Mouse (Mus musculus) hindbrain, embryonic 11.5 days (tissue): ENCODE results near the gene Dscaml1. TPM values are rescaled to one million over a fixed set of nuclear protein-coding genes. Genes with fewer than 3 reads are reported as not detected.

Experiments used
- polyA plus RNA-seq: library from polyadenylated mRNA; unstranded; fragments of >200 nt; fragmentation: Nextera tagmentation; extraction: Ambion mirVana; gene quantifications from 2 replicates; pipeline ENCODE4 v1.2.1, GENCODE M21; 2014

Dscaml1 gene
- polyA plus RNA-seq, 1 experiment from 2014 or later: 0.80 TPM

Other genes with a start within 250 kb of the Dscaml1 start
- gene BC049352, start 244.6 kb upstream of the Dscaml1 start, polyA plus RNA-seq: not detected in 2 replicates
- gene Tmprss4, start 222.5 kb upstream of the Dscaml1 start, polyA plus RNA-seq: 0.15 TPM in 1 of 2 replicates, not detected in the other
- gene Il10ra, start 157.5 kb upstream of the Dscaml1 start, polyA plus RNA-seq: 0.49 and 0.51 TPM in 2 replicates
- 0.06 and 0.19 TPM in 2 replicates for gene Tmprss13, start 107.5 kb upstream of the Dscaml1 start, polyA plus RNA-seq
- gene Fxyd6, start 56.4 kb upstream of the Dscaml1 start, polyA plus RNA-seq: 108 and 111 TPM in 2 replicates
- gene Fxyd2, start 27.0 kb upstream of the Dscaml1 start, polyA plus RNA-seq: 1.0 and 1.5 TPM in 2 replicates